ENCODE assay signal across 26 mouse cellular contexts in the genomic region with DNA sequence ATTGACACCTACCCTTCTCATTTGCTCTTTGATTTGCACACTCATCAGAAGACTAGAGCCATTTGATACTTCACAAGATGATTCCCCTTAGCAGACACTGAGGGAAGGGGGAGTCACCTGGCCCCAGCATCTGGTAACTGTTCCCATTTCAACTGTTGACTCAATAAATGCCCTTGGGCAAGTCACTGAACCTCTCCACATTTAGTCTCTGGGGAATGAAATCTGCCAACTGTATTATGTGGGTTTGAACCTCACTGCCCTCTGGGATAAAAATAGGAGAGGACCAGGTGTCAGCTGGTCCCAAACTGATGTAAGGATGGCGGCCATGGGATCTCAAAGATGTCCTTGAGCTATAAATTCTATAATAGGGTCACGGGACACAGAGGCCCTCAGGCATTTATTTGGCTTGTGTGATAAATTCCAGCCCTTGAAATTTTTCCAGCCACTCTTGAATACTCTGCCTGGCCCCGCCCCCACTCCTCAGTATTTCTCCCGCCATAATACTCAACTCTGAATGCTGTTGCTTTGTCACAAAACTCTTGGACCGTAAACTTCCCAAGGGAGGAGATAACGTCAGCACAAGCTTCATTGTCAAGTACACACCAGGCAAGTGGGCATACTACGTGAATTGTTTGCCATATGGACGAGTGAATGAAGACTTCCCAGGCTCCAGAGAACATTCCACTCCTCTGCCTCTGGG.
DNase-seq lines count a peak whose midpoint lies in the region; ATAC-seq and TF ChIP-seq lines count a peak whose summit lies in the region.
"Had no signal": no experiment of that assay in that cellular context is flagged by ENCODE, and none has a peak within 500 bp of the region (broad histone marks: within the 10 kb centered on the region; RNA-seq: fewer than 3 reads in every experiment).

No protein-coding gene starts in this region.

- H3K27me3 ChIP-seq in liver, postnatal 0 days (ENCODE audit: insufficient read depth, low read length): no peaks in the 10 kb centered on the region
- H3K27me3 ChIP-seq in neural tube, embryonic 15.5 days (replicated peaks): no peaks in the 10 kb centered on the region
- H3K27me3 ChIP-seq: embryonic facial prominence, embryonic 13.5 days; forebrain, embryonic 13.5 days; hindbrain, embryonic 13.5 days; limb, embryonic 15.5 days; liver, embryonic 15.5 days; stomach, embryonic 15.5 days had no signal

- peak; percentile 70 for TF ChIP-seq EP300 in liver, postnatal 0 days (IDR thresholded peaks at IDR 0.05; ENCODE audit: low read depth)

- H3K4me1 ChIP-seq in liver, postnatal 0 days (ENCODE audit: insufficient read depth): peaks cover 24% of the 10 kb centered on the region
- peaks cover 4% of the 10 kb centered on the region; the same call in 1 of the 2 replicates for H3K4me1 ChIP-seq in neural tube, embryonic 15.5 days
- H3K4me1 ChIP-seq: stomach, embryonic 15.5 days had no signal

- H3K9me3 ChIP-seq in liver, postnatal 0 days (ENCODE audit: low read length): no peaks in the 10 kb centered on the region
- no peaks in the 10 kb centered on the region for H3K9me3 ChIP-seq in neural tube, embryonic 15.5 days (replicated peaks)
- H3K9me3 ChIP-seq: embryonic facial prominence, embryonic 13.5 days; forebrain, embryonic 13.5 days; hindbrain, embryonic 13.5 days; limb, embryonic 15.5 days; liver, embryonic 15.5 days; stomach, embryonic 15.5 days had no signal

- DNase-seq in heart, adult 11 months: peak; percentile 43
- DNase-seq in heart, adult 9 months (ENCODE audit: low spot score in 2 of 2): no peak
- DNase-seq in liver, postnatal 0 days: no peak
- DNase-seq in liver: no peak
- DNase-seq in spleen, postnatal 36 days (ENCODE audit: low spot score in 2 of 2): peak; percentile 51 to 63
- no peak for DNase-seq in spleen, postnatal 4 days (ENCODE audit: low spot score in 2 of 2)
- DNase-seq in skeletal muscle tissue, adult 2 months (ENCODE audit: low read depth, low spot score): peak; percentile 64
- DNase-seq: adrenal gland, postnatal 14 days; cerebellum, adult 8-10 months; cerebellum, postnatal 36 days; embryo, embryonic 11 days; heart, adult 18-20 months; kidney, postnatal 36 days; layer of hippocampus, postnatal 36 days; lung, postnatal 4 days; thymus, adult 2 months; thymus, postnatal 4 days had no signal

- no peak overlapping the region for H3K4me3 ChIP-seq in liver, postnatal 0 days (ENCODE audit: low read depth, low read length)
- H3K4me3 ChIP-seq in neural tube, embryonic 15.5 days (replicated peaks): no peak overlapping the region
- H3K4me3 ChIP-seq: embryonic facial prominence, embryonic 13.5 days; erythroblast, embryonic 14.5 days; forebrain, embryonic 13.5 days; hindbrain, embryonic 13.5 days; limb, embryonic 15.5 days; liver, embryonic 15.5 days; stomach, embryonic 15.5 days had no signal

- H3K4me2 ChIP-seq in liver, postnatal 0 days (ENCODE audit: low read depth, low read length): 0 out of 2 replicates have a peak overlapping the region, but pooled peaks have one; percentile 6
- no peak overlapping the region for H3K4me2 ChIP-seq in neural tube, embryonic 15.5 days
- H3K4me2 ChIP-seq: embryonic facial prominence, embryonic 13.5 days; forebrain, embryonic 13.5 days; hindbrain, embryonic 13.5 days; limb, embryonic 15.5 days; liver, embryonic 15.5 days; stomach, embryonic 15.5 days had no signal

- 78% methylated on average over 8 of the region's 8 CpGs for WGBS in liver, postnatal 0 days (ENCODE audit: insufficient replicate concordance)
- WGBS in neural tube, embryonic 15.5 days: 58% methylated on average over 8 of the region's 8 CpGs

- TF ChIP-seq CTCF in liver, postnatal 0 days (IDR thresholded peaks at IDR 0.05; ENCODE audit: low read depth): no peak

- no peak overlapping the region for H3K9ac ChIP-seq in liver, postnatal 0 days (replicated peaks)
- no peak overlapping the region for H3K9ac ChIP-seq in neural tube, embryonic 15.5 days (replicated peaks)
- H3K9ac ChIP-seq: embryonic facial prominence, embryonic 13.5 days; forebrain, embryonic 13.5 days; hindbrain, embryonic 13.5 days; limb, embryonic 15.5 days; liver, embryonic 15.5 days; stomach, embryonic 15.5 days had no signal

- H3K27ac ChIP-seq in liver, postnatal 0 days (ENCODE audit: low read depth): 0 out of 2 replicates have a peak overlapping the region, but pooled peaks have one; percentile 34
- H3K27ac ChIP-seq in neural tube, embryonic 15.5 days (replicated peaks): no peak overlapping the region
- H3K27ac ChIP-seq: embryonic facial prominence, embryonic 13.5 days; forebrain, embryonic 13.5 days; hindbrain, embryonic 13.5 days; limb, embryonic 15.5 days; liver, embryonic 15.5 days; stomach, embryonic 15.5 days had no signal

- peak; percentile 2; the same call in 1 of the 2 replicates for ATAC-seq in liver, postnatal 0 days
- ATAC-seq in neural tube, embryonic 15.5 days (ENCODE audit: low FRiP score): no peak
- ATAC-seq: forebrain, embryonic 13.5 days; midbrain, embryonic 16.5 days had no signal

- H3K36me3 ChIP-seq in liver, postnatal 0 days (replicated peaks; ENCODE audit: insufficient read depth, low read length): no peaks in the 10 kb centered on the region
- no peaks in the 10 kb centered on the region for H3K36me3 ChIP-seq in neural tube, embryonic 15.5 days
- H3K36me3 ChIP-seq: embryonic facial prominence, embryonic 13.5 days; hindbrain, embryonic 13.5 days; limb, embryonic 15.5 days; liver, embryonic 15.5 days; stomach, embryonic 15.5 days had no signal

Comparison
In these comparisons a context has a peak if more than half of its experiments do, and no peak if none do; other contexts are left out.
1. DNase-seq: peak in heart, adult 11 months (single experiment), spleen, postnatal 36 days (2 of 2) and skeletal muscle tissue, adult 2 months (single experiment); none in heart, adult 9 months (0 of 2), liver, postnatal 0 days (single experiment), liver (single experiment) and spleen, postnatal 4 days (0 of 2).